Mouse (Mus musculus): ENCODE measurements at regions not wholly inside any gene's neighbourhood (a gene's known extent, or its start where the extent isn't known, plus 50 kb on each side); places are given as distances from the start of the nearest gene placed in this dataset.

DNA sequence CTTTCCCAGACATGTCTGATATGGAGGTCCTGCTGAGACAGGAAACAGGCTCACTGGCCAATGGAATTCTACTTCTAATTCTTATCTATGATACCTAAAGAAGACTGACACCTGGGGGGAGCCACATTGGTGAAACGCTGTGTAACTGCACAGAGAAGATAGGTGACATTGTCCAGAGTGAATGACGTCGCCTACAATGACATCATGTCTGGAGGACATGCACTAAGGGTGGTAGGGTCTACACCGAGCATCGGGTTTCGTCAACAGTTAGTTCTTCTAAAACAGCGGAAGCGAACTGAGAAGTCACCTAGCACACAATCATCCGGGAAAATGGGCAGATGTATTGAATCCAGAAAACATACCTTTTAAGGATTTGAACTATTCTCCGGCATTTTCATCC lies 402.7 kb upstream of the Map3k7 start:
- no peaks in the 10 kb centered on the region for H3K4me1 ChIP-seq (ENCODE audit: control insufficient read depth, insufficient read depth, insufficient read length, low read length)
- no peak overlapping the region for H3K27ac ChIP-seq (ENCODE audit: insufficient read depth, low read depth, low read length)
- TF ChIP-seq CTCF (IDR thresholded peaks at IDR 0.05; ENCODE audit: extremely low read depth, insufficient read length, insufficient replicate concordance, low read depth, low read length) = no peak
- TF ChIP-seq POLR2A (IDR thresholded peaks at IDR 0.05; ENCODE audit: low read depth, low read length) = no peak
- H3K27me3 ChIP-seq (ENCODE audit: control insufficient read depth, insufficient read depth, low read length) = no peaks in the 10 kb centered on the region
- no peak overlapping the region for H3K4me3 ChIP-seq (ENCODE audit: low read depth, low read length)
- WGBS = 89% methylated on average over 10 of the region's 10 CpGs
- no peaks in the 10 kb centered on the region for H3K36me3 ChIP-seq (ENCODE audit: control insufficient read depth, insufficient read depth, low read length)

DNA sequence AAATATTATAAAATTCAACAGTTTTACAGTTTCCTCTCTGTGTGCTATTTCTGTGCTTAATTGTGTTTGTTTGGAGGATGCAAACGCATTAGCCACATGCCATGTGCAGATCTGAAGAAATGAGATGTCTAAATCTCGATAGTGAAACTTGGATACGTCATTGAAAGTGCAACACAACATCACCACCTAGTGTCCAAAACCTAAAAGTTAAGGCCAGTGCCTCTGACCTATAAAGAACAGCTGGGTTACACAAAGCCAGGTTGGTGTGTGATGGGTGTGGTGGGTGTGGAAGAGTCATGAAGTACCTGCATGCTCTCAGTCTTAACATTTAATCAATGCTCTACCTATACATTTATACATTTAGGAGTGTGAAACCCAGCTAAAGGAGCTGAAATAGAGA lies 402.1 kb upstream of the Map3k7 start:
- Histone ChIP-seq H3K4me1 (ENCODE audit: control insufficient read depth, insufficient read depth, insufficient read length, low read length) (no peaks in the 10 kb centered on the region), H3K27ac (ENCODE audit: insufficient read depth, low read depth, low read length) (no peak overlapping the region), H3K4me3 (ENCODE audit: low read depth, low read length) (no peak overlapping the region), H3K36me3 (ENCODE audit: control insufficient read depth, insufficient read depth, low read length) (no peaks in the 10 kb centered on the region), H3K27me3 (ENCODE audit: control insufficient read depth, insufficient read depth, low read length) (no peaks in the 10 kb centered on the region)
- 6% methylated on average over 3 of the region's 3 CpGs for WGBS
- no peak for TF ChIP-seq CTCF (IDR thresholded peaks at IDR 0.05; ENCODE audit: extremely low read depth, insufficient read length, insufficient replicate concordance, low read depth, low read length)
- no peak for TF ChIP-seq POLR2A (IDR thresholded peaks at IDR 0.05; ENCODE audit: low read depth, low read length)

DNA sequence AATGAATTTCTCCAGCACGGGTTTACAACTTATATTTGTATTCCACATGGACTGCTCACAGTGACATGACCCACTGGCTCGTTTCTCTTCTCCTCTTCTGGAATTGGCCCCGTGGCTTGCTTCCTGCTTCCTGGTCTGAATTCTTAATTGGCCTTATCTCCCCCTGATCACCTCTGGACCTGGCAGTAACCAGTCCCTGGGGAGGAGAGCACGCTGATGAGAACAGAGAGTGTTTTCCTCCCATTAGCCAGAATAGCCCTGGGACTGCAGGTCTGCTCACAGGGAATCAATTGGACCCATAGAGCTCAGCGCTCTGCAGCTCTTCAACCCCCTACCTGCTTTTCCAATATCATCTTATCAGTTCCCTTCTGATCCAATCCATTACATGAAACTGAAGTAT lies 397.7 kb upstream of the Map3k7 start:
- 22% methylated on average over 5 of the region's 5 CpGs for WGBS
- Histone ChIP-seq H3K4me1 (ENCODE audit: control insufficient read depth, insufficient read depth, insufficient read length, low read length) (no peaks in the 10 kb centered on the region), H3K27me3 (ENCODE audit: control insufficient read depth, insufficient read depth, low read length) (no peaks in the 10 kb centered on the region), H3K27ac (ENCODE audit: insufficient read depth, low read depth, low read length) (no peak overlapping the region), H3K4me3 (ENCODE audit: low read depth, low read length) (no peak overlapping the region), H3K36me3 (ENCODE audit: control insufficient read depth, insufficient read depth, low read length) (no peaks in the 10 kb centered on the region)
- no peak for TF ChIP-seq POLR2A (IDR thresholded peaks at IDR 0.05; ENCODE audit: low read depth, low read length)
- no peak for TF ChIP-seq CTCF (IDR thresholded peaks at IDR 0.05; ENCODE audit: extremely low read depth, insufficient read length, insufficient replicate concordance, low read depth, low read length)

DNA sequence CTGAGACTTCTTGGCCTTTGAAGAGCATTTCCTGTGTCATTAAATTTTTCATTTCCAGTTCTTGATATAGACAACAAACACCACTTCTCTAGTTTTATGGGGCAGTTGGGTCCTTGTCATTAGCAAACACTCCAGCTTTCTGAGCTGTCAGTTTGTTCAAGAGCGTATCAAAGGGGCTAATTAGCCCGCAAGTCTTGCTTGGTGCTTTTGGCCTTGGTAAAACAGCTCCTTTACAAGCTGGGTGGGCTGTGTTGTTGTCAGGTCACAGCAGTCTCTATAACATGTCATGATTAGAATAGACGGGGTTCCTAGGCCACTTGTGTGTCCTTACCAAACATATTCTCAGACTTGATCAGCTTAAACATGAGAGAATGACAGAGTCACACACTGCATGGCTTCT lies 397.1 kb upstream of the Map3k7 start:
- Histone ChIP-seq H3K27me3 (ENCODE audit: control insufficient read depth, insufficient read depth, low read length) (no peaks in the 10 kb centered on the region), H3K36me3 (ENCODE audit: control insufficient read depth, insufficient read depth, low read length) (no peaks in the 10 kb centered on the region), H3K4me1 (ENCODE audit: control insufficient read depth, insufficient read depth, insufficient read length, low read length) (no peaks in the 10 kb centered on the region), H3K4me3 (ENCODE audit: low read depth, low read length) (no peak overlapping the region), H3K27ac (ENCODE audit: insufficient read depth, low read depth, low read length) (no peak overlapping the region)
- WGBS = 71% methylated on average over 3 of the region's 3 CpGs
- TF ChIP-seq CTCF (IDR thresholded peaks at IDR 0.05; ENCODE audit: extremely low read depth, insufficient read length, insufficient replicate concordance, low read depth, low read length) (no peak), POLR2A (IDR thresholded peaks at IDR 0.05; ENCODE audit: low read depth, low read length) (no peak)

DNA sequence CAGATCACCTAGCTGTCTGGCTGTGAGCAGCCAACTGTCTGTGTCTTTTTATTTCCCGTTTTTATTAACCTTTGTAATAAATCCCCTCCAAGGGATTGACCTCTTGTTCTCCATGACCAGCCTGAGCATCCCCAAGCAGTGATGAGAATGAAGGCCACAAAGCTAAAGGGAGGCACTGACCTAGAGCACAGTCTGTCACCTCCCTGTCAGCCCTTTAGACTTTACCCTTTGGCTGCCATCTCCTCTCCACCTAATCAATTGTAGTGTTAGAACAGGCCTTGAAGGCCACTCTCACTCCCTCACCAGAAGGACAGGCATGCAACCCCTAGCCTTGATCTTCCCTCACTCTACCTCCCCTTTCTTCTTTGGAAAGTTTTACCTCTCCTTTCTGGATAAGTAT lies 394.2 kb upstream of the Map3k7 start:
- no peaks in the 10 kb centered on the region for H3K36me3 ChIP-seq (ENCODE audit: control insufficient read depth, insufficient read depth, low read length)

DNA sequence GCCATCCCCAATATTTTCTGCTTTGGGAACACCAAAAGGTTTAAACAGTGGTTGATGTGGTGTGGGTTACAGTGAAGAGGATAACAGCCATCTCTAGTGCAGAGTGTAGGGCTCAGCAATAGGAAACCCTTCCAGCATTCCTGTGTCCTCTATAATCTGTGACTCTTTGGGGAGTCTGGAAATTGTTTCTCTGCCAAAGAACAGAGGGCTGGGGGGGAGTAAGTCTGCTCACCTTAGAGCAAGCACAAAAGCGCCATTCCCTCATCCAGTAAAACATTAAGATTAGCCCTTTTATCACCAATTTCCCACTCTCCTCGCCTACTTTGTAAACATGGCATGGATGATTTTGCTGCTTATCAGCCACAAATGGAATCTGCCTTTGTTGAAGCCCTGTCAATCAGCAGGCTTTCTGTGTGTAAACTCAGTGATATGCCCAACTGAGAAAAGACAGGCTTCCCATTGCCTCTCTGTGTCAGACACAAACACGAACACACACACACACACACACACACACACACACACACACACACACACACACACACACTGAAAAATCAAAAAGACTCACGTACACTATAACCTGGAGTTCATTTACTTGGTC lies 386.8 kb upstream of the Map3k7 start:
- Histone ChIP-seq H3K27me3 (ENCODE audit: control insufficient read depth, insufficient read depth, low read length) (no peaks in the 10 kb centered on the region), H3K4me1 (ENCODE audit: control insufficient read depth, insufficient read depth, insufficient read length, low read length) (no peaks in the 10 kb centered on the region), H3K27ac (ENCODE audit: insufficient read depth, low read depth, low read length) (no peak overlapping the region), H3K4me3 (ENCODE audit: low read depth, low read length) (no peak overlapping the region), H3K36me3 (ENCODE audit: control insufficient read depth, insufficient read depth, low read length) (no peaks in the 10 kb centered on the region)
- 27% methylated on average over 4 of the region's 4 CpGs for WGBS
- TF ChIP-seq POLR2A (IDR thresholded peaks at IDR 0.05; ENCODE audit: low read depth, low read length) (no peak), CTCF (IDR thresholded peaks at IDR 0.05; ENCODE audit: extremely low read depth, insufficient read length, insufficient replicate concordance, low read depth, low read length) (no peak)

More for the DNA sequence above, 394.2 kb upstream of the Map3k7 start:
- H3K27me3 ChIP-seq (ENCODE audit: control insufficient read depth, insufficient read depth, low read length) = no peaks in the 10 kb centered on the region
- H3K27ac ChIP-seq (ENCODE audit: insufficient read depth, low read depth, low read length) = no peak overlapping the region
- TF ChIP-seq POLR2A (IDR thresholded peaks at IDR 0.05; ENCODE audit: low read depth, low read length) = no peak
- TF ChIP-seq CTCF (IDR thresholded peaks at IDR 0.05; ENCODE audit: extremely low read depth, insufficient read length, insufficient replicate concordance, low read depth, low read length) = no peak
- WGBS = 72% methylated on average over 1 of the region's 1 CpGs
- no peak overlapping the region for H3K4me3 ChIP-seq (ENCODE audit: low read depth, low read length)
- no peaks in the 10 kb centered on the region for H3K4me1 ChIP-seq (ENCODE audit: control insufficient read depth, insufficient read depth, insufficient read length, low read length)

DNA sequence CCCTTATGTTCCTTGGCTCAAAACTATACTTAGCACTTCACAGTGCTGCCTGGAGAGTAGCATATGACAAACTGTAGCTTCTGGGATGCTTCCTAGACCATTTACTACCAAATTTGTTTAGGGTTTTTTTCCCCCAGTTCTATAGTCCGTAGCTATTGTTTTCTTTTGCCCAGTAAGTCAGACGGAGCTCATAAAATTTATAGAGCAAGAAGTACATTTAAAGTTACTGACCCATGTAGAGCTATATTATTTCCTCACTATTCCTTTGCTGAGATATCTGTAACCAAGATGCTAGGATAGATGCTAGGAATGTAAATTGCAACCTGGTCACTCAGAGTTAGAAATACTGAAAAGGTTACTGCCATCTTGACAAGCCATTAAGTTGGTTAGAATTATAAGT lies 380.4 kb upstream of the Map3k7 start:
- no peak overlapping the region for H3K4me3 ChIP-seq (ENCODE audit: low read depth, low read length)
- 72% methylated on average over 2 of the region's 2 CpGs for WGBS
- no peaks in the 10 kb centered on the region for H3K4me1 ChIP-seq (ENCODE audit: control insufficient read depth, insufficient read depth, insufficient read length, low read length)
- H3K36me3 ChIP-seq (ENCODE audit: control insufficient read depth, insufficient read depth, low read length) = no peaks in the 10 kb centered on the region
- no peaks in the 10 kb centered on the region for H3K27me3 ChIP-seq (ENCODE audit: control insufficient read depth, insufficient read depth, low read length)
- H3K27ac ChIP-seq (ENCODE audit: insufficient read depth, low read depth, low read length) = no peak overlapping the region
- no peak for TF ChIP-seq POLR2A (IDR thresholded peaks at IDR 0.05; ENCODE audit: low read depth, low read length)
- TF ChIP-seq CTCF (IDR thresholded peaks at IDR 0.05; ENCODE audit: extremely low read depth, insufficient read length, insufficient replicate concordance, low read depth, low read length) = no peak
